Mouse (Mus musculus) lung, adult 2 months (tissue): ENCODE results near the gene Wipi1.

Experiments used
- CTCF ChIP-seq: fragments of 200-500 bp; IDR thresholded peaks from 2 replicates; pipeline ENCODE4 v1.5.1; 2011; ENCODE audit warnings: mild to moderate bottlenecking, low read length, control low read depth; ENCODE audit not compliant: insufficient read depth
- POLR2A ChIP-seq: fragments of 200-500 bp; IDR thresholded peaks from 2 replicates; pipeline ENCODE4 v1.6.1; 2011; ENCODE audit warnings: low read depth, mild to moderate bottlenecking, control low read depth, low read length, borderline replicate concordance; ENCODE audit errors: extremely low read depth

GRCm38 (mm10) chr11:109579999-109580398, 31.8 kb downstream of the Wipi1 start:
- TF ChIP-seq POLR2A, result no peak
- TF ChIP-seq CTCF, result no peak
